Mouse (Mus musculus): Measurements from ENCODE around the gene Primpol.
"Not testable (repeated sequence)": the region's sequence is repeated elsewhere in the genome, so short reads cannot be mapped to it uniquely, and the experiment has no call there.

Gene Primpol

DNA sequence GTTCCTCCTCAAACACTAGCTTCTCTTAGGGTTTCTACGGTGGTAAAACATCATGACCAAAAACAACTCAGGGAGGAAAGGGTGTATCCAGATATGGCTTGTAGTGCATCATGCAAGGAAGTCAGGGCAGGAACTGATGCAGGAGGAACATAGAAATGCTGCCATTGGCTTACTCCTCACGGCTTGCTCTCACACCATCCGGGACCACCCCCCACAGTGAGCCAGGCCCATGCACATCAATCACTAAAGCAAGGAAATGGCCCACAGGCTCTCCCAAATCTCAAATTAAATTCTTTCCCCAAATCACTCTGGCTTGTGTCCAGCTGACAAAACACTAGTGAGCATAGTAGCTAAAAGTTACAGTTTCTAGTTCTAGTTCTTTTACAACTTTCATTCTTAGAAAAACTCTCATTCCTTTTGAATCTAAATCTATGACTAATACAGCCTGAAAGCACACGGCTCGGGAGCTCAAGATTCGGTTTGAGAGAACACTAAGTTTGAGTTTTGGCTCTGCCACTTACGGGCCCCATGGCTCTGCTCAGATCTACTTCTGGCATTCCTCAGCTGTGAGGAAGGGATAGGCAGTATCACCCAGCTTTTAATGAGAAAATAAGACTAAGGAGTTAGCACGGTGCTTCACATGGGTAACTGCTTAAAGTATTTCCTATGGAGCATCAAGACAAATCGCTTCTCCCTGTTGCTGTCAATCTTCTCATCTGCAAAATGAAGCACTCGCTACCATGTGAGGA lies 15.9 kb downstream of the Primpol start:
- DNase-seq: no peak

DNA sequence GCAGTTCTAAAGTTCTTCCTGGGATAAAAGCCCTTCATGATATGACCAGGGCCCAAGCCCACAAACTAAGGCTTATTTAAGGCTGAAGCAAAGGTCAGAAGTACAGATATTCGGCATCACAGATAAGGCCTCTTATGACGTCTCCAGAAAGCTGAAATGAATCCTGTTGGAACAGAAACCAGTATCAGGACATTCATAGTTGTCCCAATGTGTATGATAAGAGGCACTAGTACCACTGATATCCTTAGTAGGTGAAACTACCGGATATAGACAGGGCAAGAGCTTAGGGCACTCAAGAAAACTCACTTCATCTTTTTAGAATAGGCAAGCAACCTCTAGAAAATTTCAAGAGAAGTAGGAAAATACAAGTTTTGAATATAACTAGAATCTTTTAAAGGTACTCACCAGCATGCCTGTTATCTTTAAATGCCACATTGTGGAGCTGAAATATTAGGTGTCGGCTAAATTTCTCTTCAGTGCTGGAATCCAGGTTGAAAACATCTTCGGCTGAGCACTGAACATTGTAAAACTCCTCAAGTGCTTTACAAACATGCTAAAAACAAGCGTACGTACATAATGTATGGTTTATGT lies 17.6 kb downstream of the Primpol start:
- no peak for DNase-seq

DNA sequence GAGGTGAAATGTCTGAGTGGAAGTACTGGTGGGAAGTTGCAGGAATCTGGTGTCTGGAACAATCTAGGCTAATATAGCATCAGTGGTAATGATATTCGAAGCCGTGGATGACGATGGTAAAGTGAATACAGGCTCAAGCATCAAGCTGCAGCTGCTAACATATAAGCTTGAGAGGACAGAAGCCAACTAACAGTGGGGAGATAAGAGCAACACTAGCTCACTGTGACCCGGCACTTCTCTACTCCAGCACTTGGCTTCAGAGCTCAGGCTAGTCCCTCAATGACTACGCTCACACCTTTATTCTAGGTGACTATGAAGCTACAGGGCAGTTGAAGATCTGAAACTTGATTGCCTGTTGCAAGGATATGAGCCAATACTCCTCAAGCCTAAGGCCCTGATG lies 18.3 kb downstream of the Primpol start:
- DNase-seq: no peak

DNA sequence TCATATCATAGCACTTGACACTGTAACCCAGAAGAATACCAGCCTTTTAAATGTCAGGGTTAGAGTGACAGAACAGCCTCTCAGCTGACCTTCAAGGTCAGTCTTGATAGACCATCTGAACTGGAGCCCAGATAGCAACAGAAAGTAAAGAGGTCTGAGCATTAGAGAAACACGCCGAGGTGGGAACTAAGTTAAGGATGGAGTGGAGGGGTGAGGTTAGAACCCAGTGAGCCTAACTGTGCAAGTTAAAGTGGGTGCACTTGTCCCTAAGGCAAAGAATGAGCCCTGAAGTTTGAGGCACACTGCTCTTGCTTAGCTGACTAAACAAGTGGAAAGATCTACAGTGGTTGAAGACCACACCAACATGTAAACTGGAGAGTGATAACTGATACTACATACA lies 18.9 kb downstream of the Primpol start:
- DNase-seq: no peak

DNA sequence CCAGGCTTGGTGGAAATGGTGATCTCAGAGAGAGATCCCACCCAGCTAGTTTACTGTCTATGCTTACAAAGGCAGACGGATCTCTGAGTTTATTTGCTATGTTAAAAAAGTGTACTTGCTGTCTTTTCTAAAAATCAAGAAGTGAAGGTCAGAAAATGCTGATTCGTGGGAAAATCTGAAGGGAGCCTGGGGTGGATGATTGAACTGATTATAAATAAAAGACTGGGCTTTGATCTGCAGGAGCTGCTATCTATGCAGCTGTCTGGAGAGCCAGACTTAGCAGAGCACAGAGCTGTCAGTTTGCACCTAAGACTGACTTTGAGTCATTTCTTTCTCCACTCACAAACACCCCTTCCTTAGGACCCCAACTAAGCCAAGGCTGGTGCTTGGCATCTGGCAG lies 19.6 kb downstream of the Primpol start:
- DNase-seq: no peak

DNA sequence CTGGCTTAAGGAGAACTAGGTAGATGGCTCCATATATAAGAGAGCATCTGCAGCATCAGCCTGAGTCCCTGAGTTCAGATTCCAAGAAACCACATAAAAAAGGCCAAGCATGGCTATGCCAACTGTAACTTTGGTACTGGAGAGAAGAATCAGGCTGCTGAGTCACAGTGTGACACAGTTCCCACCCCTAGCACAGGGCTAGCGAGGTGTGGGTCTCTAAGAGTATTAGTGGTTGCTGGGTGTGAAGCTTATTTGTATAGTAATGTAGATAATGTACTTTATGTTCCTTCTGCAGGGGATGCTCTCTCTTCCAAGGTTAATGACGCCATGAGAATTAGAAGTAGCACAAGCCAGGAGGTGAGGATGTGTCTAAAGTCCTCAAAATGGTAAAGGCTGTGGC lies 20.5 kb downstream of the Primpol start:
- no peak for DNase-seq

DNA sequence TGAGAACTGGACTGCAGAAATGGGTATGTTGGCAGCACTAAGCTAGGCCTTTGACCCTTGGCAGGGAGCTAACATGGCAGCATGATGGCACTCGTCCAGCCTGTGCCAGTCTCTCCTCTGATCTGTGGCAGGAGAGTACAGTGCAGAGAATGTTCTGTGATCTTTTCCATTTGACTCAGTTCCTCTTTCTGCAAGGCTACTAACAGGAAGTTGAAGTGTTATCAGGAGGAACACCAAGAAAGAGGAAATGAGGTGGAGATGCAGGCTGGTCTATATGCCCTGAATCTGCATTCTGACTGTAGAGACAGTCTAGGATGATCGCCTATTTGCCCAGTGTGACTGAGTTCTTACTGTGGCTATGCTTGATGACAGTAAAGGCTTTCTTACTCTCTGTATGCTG lies 21.4 kb downstream of the Primpol start:
- no peak for DNase-seq

DNA sequence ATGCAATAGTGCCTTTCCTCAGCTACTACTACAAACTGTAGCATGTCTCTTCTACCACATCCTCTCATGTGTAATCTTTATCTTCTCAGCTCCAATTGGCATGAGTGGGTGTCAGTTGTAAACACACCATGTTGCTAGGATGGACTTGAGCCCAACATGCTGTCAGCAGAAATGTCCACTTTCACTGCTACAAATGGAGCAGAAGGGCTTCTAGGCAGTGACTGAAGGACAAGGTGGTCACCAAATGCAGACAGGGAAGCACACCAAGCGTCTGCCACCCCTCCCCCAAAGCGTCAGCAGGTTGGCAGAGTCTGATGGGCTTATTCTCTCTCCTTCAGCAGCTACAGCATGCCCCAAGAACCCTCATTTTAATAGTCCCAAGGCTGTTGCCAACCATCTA lies 23.2 kb downstream of the Primpol start:
- no peak for DNase-seq

DNA sequence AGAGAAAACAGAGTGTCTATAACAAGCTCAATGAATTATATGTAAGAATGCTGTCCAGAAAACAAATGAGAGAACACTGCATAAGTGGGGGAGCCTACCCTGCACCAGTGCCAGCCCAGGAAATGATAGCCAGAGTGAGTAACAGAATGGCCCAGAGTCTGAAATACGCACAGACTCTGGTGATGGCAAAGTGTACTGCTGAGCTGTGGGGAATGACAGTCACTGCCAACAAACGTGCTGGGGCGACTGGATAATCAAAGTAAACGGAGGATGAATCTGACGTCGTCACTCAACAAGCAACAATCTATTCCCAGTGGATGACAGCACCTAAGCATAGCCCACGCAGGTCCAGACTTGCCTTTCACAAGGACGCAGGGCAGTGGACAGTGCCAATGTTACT lies 23.9 kb downstream of the Primpol start:
- no peak for DNase-seq

DNA sequence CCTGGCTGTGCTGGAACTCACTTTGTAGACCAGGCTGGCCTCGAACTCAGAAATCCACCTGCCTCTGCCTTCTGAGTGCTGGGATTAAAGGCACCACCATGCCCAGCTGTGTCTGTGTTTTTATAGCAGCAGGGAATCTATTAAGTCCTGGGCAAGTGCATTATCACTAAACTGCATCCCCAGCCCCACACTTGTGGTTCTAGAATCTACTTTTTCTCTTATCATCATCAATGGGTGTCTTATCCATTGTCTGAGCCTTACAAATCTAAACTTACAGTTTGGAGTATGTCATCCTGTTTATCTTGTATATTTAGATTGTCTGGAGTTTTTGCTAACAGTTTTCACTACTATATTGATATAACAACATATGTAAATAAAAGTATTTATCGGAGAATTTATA lies 28.3 kb downstream of the Primpol start:
- no peak for DNase-seq

DNA sequence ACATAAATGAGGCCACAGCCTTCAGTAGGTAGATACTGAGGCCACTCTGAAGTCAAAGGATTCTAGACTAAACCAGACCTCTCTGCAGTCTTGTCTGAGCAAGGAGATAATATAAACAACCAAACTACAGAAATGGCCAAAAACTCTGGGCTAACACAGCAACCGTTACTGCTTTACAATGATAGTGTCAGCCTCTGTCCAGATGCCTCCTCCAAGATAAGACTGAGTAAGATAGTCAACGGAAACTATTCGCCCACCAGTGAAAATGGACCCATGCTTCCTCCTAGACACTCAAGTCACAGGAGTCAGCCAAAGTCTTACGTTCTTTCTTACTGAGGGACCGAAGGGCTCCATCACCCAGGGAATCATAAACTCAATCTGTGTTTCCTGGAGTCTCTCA lies 29.1 kb downstream of the Primpol start:
- no peak for DNase-seq

DNA sequence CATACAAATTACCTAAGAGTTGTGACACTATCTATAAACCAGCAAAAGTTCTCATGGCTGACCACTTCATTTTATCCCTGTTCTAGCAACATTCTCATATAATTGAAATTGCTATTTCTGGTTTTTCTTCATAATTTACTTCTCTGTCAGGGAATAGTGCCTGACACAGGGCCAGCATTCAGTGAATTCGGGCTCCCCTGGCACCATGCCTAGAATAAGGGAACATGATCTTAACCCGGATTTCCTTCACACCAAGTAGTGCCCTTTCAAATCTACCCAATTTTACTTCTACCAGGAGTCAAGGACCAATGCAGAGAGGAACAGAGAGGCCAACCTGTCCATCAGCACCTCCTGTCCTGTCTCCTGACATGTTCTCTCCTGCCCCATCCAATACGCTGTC lies 31.4 kb downstream of the Primpol start:
- DNase-seq: no peak

DNA sequence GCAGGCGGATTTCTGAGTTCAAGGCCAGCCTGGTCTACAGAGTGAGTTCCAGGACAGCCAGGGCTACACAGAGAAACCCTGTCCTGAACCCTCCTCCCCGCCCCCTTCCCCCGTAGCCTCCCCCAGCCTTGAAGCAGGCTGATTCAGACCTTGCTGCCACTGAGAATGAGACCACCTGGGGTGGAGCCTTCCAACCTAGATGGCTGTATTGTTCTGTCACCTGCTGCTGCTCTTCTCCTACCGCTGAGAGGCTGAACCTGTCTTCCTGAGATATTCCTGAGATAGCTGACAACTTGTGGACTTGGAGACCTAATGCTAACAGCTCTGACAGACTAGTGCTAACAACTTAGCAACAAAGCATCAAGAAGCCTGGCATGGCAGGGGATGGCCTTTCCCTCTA lies 32.7 kb downstream of the Primpol start:
- not testable (repeated sequence) for DNase-seq

DNA sequence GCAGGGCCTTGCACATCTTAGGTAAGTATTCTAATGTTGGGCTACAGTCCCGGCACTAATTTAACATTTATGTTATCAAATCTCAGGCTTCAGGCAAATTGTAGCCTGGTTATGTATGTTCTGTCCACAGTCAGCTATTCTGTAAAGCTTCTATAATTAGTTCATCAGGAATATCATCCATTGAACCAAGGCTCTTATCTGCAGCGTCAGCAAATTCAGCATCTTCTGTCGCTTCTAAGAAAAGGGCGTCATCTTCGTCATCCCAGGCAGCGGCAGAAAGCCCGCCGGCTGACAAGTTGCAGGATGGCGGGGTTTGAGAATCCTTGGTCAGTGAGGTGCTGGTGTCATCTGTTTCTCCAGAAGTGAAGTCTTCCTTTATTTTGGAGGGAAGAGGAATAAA lies 38.2 kb downstream of the Primpol start:
- DNase-seq: no peak

DNA sequence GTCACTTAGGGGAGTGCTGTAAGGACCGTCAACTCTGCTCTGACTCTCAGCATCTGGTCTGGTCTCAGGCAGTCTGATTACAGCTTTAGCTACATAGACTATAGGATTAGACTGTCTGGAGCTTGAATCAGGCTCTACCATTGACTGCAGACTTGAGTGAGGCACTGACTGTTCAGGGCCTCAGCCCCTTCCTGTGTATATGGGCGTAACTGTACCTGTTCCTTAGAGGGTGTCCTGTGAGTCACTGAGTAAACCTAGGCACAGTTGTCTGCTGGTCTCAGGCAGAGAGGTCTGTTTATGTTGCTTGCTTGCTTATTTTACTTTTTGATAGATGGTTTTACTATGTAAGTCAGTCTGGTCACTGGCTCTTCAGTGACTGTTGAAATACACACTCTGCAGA lies 43.0 kb downstream of the Primpol start:
- DNase-seq: no peak

DNA sequence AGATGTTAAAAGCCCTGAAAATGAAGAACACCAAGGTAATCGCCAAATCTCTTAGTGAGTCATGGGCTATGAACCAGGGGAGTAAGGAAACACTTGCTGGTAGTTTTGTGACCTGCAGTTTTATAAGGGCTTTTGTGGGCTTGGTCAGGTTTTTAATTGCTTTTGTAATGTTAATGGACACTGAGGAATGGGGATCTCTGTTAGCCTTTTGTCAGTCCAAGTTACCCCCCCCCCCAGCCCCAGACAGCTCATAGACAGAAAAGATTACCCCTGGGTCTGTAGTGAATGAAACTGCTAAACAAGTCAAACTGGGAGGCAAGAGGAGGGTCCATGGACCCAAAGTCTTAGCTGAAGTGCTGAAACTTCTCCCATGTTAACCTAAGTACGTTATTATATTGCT lies 43.6 kb downstream of the Primpol start:
- DNase-seq: no peak

DNA sequence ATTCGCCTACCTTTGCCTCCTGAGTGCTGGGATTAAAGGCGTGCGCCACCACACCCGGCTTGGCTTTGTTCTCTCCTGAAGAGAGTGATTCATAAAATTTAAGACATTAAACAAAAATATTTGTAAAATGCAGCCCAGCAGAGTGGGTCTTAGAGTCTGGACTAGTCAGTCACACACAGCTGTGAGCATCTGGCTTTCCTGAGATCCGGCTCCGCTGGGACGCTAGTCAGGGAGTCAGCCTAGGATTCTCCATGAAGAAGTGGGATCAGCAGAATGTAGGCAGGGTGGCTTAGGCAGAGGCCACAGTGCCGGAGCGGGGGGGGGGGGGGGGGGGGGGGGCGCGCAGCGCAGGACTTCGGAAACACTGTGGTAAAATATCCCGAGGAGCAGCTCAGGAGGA lies 46.3 kb downstream of the Primpol start:
- no peak for DNase-seq

DNA sequence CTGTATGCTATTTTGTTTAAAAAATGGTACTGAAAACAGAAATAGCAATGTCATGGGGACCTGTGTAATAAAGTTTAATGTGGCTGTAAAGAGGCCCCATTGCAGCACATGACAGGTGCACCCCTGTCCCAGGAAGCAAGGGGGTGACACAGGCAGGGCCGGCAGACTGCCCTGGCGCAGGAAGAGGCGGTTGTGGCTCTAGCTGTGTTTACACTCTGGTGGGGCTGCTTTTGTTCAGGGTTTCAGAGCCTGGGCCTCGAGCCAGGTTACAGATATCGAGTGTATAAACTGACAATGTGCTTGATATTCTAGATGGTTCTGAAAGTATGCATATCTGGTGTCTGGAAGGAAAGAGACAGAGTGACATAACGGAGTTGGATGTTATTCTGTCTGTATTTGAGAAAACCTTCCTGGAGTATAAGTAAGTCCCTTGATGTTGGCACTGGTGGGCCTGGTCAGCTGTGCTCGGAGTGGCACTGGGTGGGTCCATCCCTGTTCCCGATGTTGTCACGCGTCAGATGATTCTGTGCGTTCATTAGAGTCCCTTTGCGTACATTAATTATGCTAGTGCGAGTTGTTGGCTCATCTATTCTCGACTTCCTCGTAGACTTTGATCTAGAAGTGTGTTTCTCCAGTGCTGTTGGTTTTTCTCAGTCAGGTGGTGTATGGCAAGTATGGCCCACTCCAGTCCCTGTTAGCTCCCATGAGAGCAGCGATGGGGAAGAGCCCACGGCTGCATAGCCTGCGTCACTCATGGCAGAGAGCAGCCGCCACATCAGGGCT lies 47.2 kb downstream of the Primpol start:
- DNase-seq: no peak

DNA sequence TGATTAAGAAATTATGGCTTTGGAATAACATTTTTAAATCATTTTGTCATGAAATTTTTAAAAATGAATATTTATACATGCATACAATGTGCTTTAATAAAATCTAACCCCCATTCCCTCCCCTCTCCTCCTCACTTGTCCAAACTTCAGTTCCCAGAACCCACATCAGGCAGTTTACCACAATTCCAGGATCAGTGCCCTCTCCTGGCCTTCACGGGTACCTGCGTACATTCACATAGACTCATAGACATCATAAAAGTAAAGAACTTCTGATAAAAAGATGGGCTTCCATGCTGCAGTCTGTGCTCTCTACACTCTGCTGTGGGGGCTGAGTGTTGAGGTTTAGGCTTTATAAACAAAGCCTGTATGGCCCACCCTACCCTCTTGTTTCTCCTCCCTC lies 48.1 kb downstream of the Primpol start:
- DNase-seq: no peak

DNA sequence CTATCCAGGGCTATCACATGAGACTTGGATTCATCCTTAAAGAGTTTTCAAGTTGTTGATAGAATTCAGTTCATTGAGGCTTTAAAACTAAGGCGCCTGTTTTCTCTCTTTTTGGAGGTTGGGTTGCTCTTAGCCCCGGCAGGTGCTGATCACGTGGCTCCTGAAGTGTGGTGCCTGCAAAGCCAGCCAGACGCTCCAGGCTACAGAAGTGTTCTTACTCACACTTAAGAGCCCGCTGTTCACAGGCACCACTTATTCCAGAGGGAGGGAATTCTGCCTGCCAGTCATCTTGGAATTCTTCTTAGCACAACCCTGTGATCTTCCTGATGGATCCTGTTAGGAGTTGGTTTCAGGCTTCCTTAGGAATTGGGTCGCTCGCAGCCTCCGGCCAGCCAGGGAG lies 49.1 kb downstream of the Primpol start:
- DNase-seq: no peak

DNA sequence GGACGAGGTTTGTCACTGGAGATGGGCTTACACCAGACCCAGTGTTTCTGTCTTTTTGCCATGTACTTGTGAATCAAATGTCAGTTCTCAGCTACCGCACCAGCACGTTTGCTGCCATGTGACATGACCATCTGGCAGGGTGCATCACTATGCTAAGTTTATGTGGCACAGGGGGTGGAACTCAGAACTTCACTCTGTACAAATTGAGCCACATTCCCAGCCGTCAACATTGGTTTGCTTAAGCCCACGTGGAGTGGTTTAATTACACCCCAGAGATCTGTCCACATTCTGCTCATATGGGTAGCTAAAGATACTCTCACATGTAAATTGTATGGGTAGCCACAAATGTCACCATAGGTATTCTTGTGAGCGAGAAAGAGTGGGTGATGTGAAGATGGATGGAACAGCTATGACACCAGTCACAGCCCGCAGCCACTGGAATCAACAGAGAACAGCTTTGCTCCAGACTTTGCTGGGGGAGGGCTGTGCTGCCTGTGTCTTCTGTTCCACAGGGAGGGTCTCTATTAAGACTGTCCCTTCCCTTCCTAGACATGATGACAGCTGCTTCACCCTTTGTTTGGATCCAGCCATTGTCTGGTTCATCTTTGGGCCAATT lies 50.0 kb downstream of the Primpol start:
- DNase-seq: no peak

DNA sequence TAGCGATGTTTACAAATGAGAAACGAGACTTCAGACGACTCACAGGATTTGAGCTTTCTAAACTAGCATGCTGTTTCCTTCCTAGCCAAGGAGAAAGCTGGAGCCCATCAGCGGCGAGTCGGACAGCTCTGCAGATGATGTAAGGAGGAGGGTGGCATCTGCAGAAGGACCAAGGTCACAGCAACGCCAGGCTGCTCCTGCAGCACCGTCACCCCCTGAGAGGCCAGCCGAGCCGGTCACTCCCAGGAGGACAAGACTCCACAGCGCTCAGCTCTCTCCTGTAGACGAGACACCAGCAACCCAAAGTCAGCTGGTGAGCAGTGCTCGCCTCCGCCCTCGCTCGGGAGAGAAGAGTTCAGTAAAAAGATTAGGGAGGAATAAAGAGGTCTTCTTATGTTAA lies 54.7 kb downstream of the Primpol start:
- DNase-seq: no peak

DNA sequence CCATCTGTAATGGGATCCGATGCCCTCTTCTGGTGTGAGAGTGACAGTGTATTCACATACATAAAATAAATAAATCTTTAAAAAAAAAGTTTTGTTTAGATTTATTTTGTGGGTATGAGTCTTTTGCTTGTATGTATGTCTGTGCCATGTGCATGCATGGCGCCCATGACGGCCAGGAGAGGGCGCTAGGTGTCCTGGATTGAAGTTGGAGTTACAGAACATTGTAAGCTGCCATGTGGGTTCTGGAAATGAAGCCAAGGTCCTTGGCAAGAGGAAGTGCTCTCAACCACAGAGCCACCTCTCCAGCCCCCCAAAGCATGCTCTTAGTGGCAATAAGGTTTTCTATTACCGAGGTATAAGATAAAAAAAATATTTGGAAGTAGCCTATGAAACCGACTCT lies 57.6 kb downstream of the Primpol start:
- peak; percentile 25 for DNase-seq

DNA sequence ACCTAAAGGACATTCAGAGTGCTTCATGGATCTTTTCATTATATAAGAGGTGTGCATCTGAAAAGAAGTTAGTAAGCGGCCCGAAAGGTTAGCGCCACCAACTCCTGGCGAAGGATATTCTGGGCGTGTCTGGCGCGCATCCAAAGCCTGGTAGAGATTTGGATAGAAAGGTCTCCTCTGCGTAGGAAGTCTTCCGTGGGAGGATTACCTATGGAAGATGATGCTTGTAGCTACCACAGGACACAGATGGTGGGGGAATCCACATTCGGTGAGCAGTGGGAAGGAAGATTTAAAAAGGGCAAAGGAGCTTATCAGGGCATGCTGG lies 64.6 kb downstream of the Primpol start:
- DNase-seq: no peak
